Mouse (Mus musculus): ENCODE results near the gene Tlk2.
A peak's percentile ranks its signal among the peaks of the same experiment; 100 is the strongest.

Tlk2 gene

GRCm38 (mm10) chr11:105164516-105165510 lies 13.8 kb upstream of the Tlk2 start:
- peak; percentile 86 for DNase-seq (ENCODE audit: low read depth, low spot score)

- DNase-seq (ENCODE audit: low read depth, low spot score), result peak; percentile 51
These were observed 11.8 kb upstream of the Tlk2 start for GRCm38 (mm10) chr11:105166780-105167179.

- DNase-seq (ENCODE audit: low read depth, low spot score), result no peak
These were observed 916 bp downstream of the Tlk2 start for GRCm38 (mm10) chr11:105179523-105179922.

- peak; percentile 58 for DNase-seq (ENCODE audit: low read depth, low spot score)
These were observed 2.0 kb downstream of the Tlk2 start for GRCm38 (mm10) chr11:105180471-105181091.

GRCm38 (mm10) chr11:105181126-105181637 lies 2.6 kb downstream of the Tlk2 start:
- peak; percentile 92 for DNase-seq (ENCODE audit: low read depth, low spot score)

- peak; percentile 43 for DNase-seq (ENCODE audit: low read depth, low spot score)
These were observed 3.3 kb downstream of the Tlk2 start for GRCm38 (mm10) chr11:105181689-105182460.

- no peak for DNase-seq (ENCODE audit: low read depth, low spot score)
These were observed 3.9 kb downstream of the Tlk2 start for GRCm38 (mm10) chr11:105182461-105182855.

GRCm38 (mm10) chr11:105184678-105185077 lies 6.1 kb downstream of the Tlk2 start:
- DNase-seq (ENCODE audit: low read depth, low spot score), result peak; percentile 73

GRCm38 (mm10) chr11:105192186-105192585 lies 13.6 kb downstream of the Tlk2 start:
- DNase-seq (ENCODE audit: low read depth, low spot score), result no peak

GRCm38 (mm10) chr11:105196893-105197662 lies 18.5 kb downstream of the Tlk2 start:
- DNase-seq (ENCODE audit: low read depth, low spot score), result no peak

- peak; percentile 66 for DNase-seq (ENCODE audit: low read depth, low spot score)
These were observed 23.8 kb downstream of the Tlk2 start for GRCm38 (mm10) chr11:105202403-105202802.

GRCm38 (mm10) chr11:105210007-105210406 lies 31.4 kb downstream of the Tlk2 start:
- DNase-seq (ENCODE audit: low read depth, low spot score), result no peak

GRCm38 (mm10) chr11:105214257-105214656 lies 35.6 kb downstream of the Tlk2 start:
- DNase-seq (ENCODE audit: low read depth, low spot score), result peak; percentile 68

GRCm38 (mm10) chr11:105217771-105218170 lies 39.2 kb downstream of the Tlk2 start:
- no peak for DNase-seq (ENCODE audit: low read depth, low spot score)

GRCm38 (mm10) chr11:105234501-105234900 lies 55.9 kb downstream of the Tlk2 start:
- no peak for DNase-seq (ENCODE audit: low read depth, low spot score)

- DNase-seq (ENCODE audit: low read depth, low spot score), result peak; percentile 48
These were observed 62.4 kb downstream of the Tlk2 start for GRCm38 (mm10) chr11:105240991-105241390.

- DNase-seq (ENCODE audit: low read depth, low spot score), result no peak
These were observed 67.8 kb downstream of the Tlk2 start for GRCm38 (mm10) chr11:105246369-105246768.

GRCm38 (mm10) chr11:105246785-105247184 lies 68.2 kb downstream of the Tlk2 start:
- no peak for DNase-seq (ENCODE audit: low read depth, low spot score)

GRCm38 (mm10) chr11:105247321-105247720 lies 68.7 kb downstream of the Tlk2 start:
- no peak for DNase-seq (ENCODE audit: low read depth, low spot score)

GRCm38 (mm10) chr11:105259733-105260132 lies 81.1 kb downstream of the Tlk2 start:
- DNase-seq (ENCODE audit: low read depth, low spot score), result no peak

- DNase-seq (ENCODE audit: low read depth, low spot score), result no peak
These were observed 82.5 kb downstream of the Tlk2 start for GRCm38 (mm10) chr11:105261116-105261515.

All from R1 (cell line).